Mouse (Mus musculus): ENCODE results near the gene Stk16. TPM values are rescaled to one million over a fixed set of nuclear protein-coding genes. Genes with fewer than 3 reads are reported as not detected.

The Stk16 gene
- polyA plus RNA-seq, 1 experiment, result 140 TPM

DNA sequence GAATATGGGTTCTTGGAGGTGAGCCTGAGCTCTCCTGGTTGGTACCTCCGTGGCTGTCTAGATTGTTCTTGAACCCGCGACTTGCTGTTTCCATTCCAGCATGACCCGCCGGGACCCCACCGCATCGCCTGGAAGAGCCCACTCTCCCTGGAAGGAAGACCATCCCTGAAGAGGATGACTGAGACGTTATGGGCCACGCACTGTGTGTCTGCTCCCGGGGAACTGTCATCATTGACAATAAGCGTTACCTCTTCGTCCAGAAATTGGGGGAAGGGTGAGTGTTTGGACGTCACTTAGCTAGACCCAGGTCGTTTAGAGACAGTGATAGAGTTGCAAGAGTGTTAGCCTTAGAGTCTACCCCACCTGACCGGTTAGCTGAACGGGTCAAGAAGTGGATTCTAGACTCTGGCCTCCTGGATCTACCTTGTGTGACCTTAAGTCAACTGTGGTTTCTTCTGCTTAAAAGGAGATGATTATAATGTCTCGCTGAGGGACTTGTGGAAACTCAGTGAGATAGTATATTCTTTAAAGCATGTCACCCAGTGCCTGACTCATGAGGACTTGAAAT is 587 bp downstream of the Stk16 start:
- WGBS, result 9% methylated on average over 17 of the region's 17 CpGs
- Histone ChIP-seq H3K4me3 (replicated peaks; ENCODE audit: extremely low read depth, low read depth, low read length) (peak overlapping the region; percentile 92), H3K4me1 (ENCODE audit: control insufficient read depth, insufficient read depth, low read length) (peaks cover 13% of the 10 kb centered on the region)
- no peak for TF ChIP-seq POLR2A (IDR thresholded peaks at IDR 0.05; ENCODE audit: borderline replicate concordance, extremely low read depth, low read depth, low read length)
- DNase-seq, result no peak

- no peak overlapping the region for H3K4me3 ChIP-seq (replicated peaks; ENCODE audit: extremely low read depth, low read depth, low read length)
- WGBS, result 75% methylated on average over 4 of the region's 4 CpGs
- no peak for TF ChIP-seq POLR2A (IDR thresholded peaks at IDR 0.05; ENCODE audit: borderline replicate concordance, extremely low read depth, low read depth, low read length)
- TF ChIP-seq CTCF (IDR thresholded peaks at IDR 0.05; ENCODE audit: insufficient read depth, low read length), result no peak
These were observed 1.9 kb downstream of the Stk16 start for GRCm38 (mm10) chr1:75212542-75212941.

GRCm38 (mm10) chr1:75213096-75213495 is 2.5 kb downstream of the Stk16 start:
- Histone ChIP-seq H3K4me1 (ENCODE audit: control insufficient read depth, insufficient read depth, low read length) (peaks cover 16% of the 10 kb centered on the region), H3K4me3 (replicated peaks; ENCODE audit: extremely low read depth, low read depth, low read length) (no peak overlapping the region)
- DNase-seq, result no peak
- TF ChIP-seq CTCF (IDR thresholded peaks at IDR 0.05; ENCODE audit: insufficient read depth, low read length) (no peak), POLR2A (IDR thresholded peaks at IDR 0.05; ENCODE audit: borderline replicate concordance, extremely low read depth, low read depth, low read length) (no peak)
- WGBS, result 64% methylated on average over 7 of the region's 7 CpGs

More at GRCm38 (mm10) chr1:75212542-75212941, 1.9 kb downstream of the Stk16 start:
- H3K4me1 ChIP-seq (ENCODE audit: control insufficient read depth, insufficient read depth, low read length), result peaks cover 16% of the 10 kb centered on the region
- DNase-seq, result no peak

GRCm38 (mm10) chr1:75214442-75214841 is 3.8 kb downstream of the Stk16 start:
- DNase-seq, result no peak
- no peak for TF ChIP-seq CTCF (IDR thresholded peaks at IDR 0.05; ENCODE audit: insufficient read depth, low read length)
- TF ChIP-seq POLR2A (IDR thresholded peaks at IDR 0.05; ENCODE audit: borderline replicate concordance, extremely low read depth, low read depth, low read length), result no peak
- 58% methylated on average over 2 of the region's 2 CpGs for WGBS
- H3K4me1 ChIP-seq (ENCODE audit: control insufficient read depth, insufficient read depth, low read length), result peaks cover 13% of the 10 kb centered on the region
- no peak overlapping the region for H3K4me3 ChIP-seq (replicated peaks; ENCODE audit: extremely low read depth, low read depth, low read length)

DNA sequence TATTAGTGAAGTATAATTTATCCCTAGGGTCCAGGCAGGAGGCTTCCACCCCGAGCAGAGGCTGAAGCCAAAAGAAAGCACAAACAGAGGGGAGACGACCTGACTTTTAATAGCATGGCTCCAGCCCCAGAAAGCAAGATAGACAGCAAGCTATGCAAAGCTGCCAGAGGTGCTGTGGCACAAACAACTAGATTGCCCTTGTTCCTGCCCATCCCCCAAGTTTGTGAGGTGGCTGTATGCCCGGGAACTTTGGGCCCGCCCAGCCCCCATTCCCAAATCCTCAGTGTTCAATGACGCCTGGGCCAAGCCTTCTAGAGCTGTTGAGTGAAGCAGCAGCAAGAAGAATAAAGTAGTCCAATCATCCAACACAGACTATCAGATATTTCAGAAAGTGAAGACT is 4.2 kb downstream of the Stk16 start:
- TF ChIP-seq CTCF (IDR thresholded peaks at IDR 0.05; ENCODE audit: insufficient read depth, low read length), result no peak
- no peak for TF ChIP-seq POLR2A (IDR thresholded peaks at IDR 0.05; ENCODE audit: borderline replicate concordance, extremely low read depth, low read depth, low read length)
- 52% methylated on average over 5 of the region's 5 CpGs for WGBS
- no peak for DNase-seq
- no peak overlapping the region for H3K4me3 ChIP-seq (replicated peaks; ENCODE audit: extremely low read depth, low read depth, low read length)
- H3K4me1 ChIP-seq (ENCODE audit: control insufficient read depth, insufficient read depth, low read length), result peaks cover 15% of the 10 kb centered on the region

DNA sequence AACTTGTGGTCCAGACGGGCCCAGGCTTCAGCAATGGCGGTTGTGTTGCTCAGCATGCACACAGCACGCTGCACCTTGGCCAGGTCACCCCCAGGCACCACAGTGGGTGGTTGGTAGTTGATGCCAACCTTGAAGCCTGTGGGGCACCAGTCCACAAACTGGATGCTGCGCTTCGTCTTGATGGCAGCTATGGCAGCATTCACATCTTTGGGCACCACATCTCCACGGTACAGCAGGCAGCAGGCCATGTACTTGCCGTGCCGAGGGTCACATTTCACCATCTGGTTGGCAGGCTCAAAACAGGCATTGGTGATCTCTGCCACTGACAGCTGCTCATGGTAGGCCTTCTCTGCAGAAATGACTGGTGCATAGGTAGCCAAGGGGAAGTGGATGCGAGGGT is 5.1 kb downstream of the Stk16 start:
- Histone ChIP-seq H3K4me3 (replicated peaks; ENCODE audit: extremely low read depth, low read depth, low read length) (no peak overlapping the region), H3K4me1 (ENCODE audit: control insufficient read depth, insufficient read depth, low read length) (peaks cover 11% of the 10 kb centered on the region)
- WGBS, result 88% methylated on average over 9 of the region's 9 CpGs
- no peak for TF ChIP-seq CTCF (IDR thresholded peaks at IDR 0.05; ENCODE audit: insufficient read depth, low read length)
- peak; percentile 20; the same call in 1 of the 2 replicates for TF ChIP-seq POLR2A (IDR thresholded peaks at IDR 0.05; ENCODE audit: borderline replicate concordance, extremely low read depth, low read depth, low read length)
- DNase-seq, result no peak

DNA sequence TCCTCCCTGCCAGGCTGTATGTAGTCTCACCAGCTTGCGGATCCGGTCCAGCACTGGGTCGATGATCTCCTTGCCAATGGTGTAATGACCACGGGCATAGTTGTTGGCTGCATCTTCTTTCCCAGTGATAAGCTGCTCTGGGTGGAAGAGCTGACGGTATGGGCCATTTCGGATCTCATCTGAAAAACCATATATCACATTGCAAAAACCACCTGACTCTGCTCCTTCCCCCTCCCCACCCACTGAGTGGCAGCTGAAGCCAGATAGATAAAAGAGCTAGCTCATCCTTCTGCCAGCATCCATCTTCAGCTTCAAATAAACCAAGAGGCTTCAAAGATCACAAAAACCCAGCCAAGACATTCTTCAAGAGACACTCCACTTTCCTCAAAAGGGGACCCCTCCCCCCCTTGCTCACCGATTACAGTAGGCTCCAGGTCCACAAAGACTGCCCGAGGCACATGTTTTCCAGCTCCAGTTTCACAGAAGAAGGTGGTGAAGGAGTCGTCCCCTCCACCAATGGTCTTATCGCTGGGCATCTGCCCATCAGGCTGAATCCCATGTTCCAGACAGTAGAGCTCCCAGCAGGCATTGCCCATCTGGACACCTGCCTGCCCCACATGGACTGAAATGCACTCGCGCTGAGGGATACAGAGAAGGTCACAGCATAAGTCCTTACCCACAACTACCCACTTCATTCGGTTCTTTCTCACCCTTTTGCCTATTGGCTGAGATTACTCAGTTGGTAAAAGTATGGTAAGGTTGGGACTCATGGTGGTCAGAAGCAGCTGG is 6.4 kb downstream of the Stk16 start:
- H3K4me1 ChIP-seq (ENCODE audit: control insufficient read depth, insufficient read depth, low read length), result peaks cover 4% of the 10 kb centered on the region; the same call in 1 of the 2 replicates
- H3K4me3 ChIP-seq (replicated peaks; ENCODE audit: extremely low read depth, low read depth, low read length), result no peak overlapping the region
- no peak for TF ChIP-seq POLR2A (IDR thresholded peaks at IDR 0.05; ENCODE audit: borderline replicate concordance, extremely low read depth, low read depth, low read length)
- no peak for TF ChIP-seq CTCF (IDR thresholded peaks at IDR 0.05; ENCODE audit: insufficient read depth, low read length)
- no peak for DNase-seq
- WGBS, result 61% methylated on average over 13 of the region's 13 CpGs

- H3K4me3 ChIP-seq (replicated peaks; ENCODE audit: extremely low read depth, low read depth, low read length), result peak overlapping the region; percentile 69
- no peak for DNase-seq
- TF ChIP-seq CTCF (IDR thresholded peaks at IDR 0.05; ENCODE audit: insufficient read depth, low read length) (no peak), POLR2A (IDR thresholded peaks at IDR 0.05; ENCODE audit: borderline replicate concordance, extremely low read depth, low read depth, low read length) (no peak)
- 1% methylated on average over 6 of the region's 6 CpGs for WGBS
- peaks cover 4% of the 10 kb centered on the region; the same call in 1 of the 2 replicates for H3K4me1 ChIP-seq (ENCODE audit: control insufficient read depth, insufficient read depth, low read length)
These were observed 7.2 kb downstream of the Stk16 start for GRCm38 (mm10) chr1:75217893-75218226.

DNA sequence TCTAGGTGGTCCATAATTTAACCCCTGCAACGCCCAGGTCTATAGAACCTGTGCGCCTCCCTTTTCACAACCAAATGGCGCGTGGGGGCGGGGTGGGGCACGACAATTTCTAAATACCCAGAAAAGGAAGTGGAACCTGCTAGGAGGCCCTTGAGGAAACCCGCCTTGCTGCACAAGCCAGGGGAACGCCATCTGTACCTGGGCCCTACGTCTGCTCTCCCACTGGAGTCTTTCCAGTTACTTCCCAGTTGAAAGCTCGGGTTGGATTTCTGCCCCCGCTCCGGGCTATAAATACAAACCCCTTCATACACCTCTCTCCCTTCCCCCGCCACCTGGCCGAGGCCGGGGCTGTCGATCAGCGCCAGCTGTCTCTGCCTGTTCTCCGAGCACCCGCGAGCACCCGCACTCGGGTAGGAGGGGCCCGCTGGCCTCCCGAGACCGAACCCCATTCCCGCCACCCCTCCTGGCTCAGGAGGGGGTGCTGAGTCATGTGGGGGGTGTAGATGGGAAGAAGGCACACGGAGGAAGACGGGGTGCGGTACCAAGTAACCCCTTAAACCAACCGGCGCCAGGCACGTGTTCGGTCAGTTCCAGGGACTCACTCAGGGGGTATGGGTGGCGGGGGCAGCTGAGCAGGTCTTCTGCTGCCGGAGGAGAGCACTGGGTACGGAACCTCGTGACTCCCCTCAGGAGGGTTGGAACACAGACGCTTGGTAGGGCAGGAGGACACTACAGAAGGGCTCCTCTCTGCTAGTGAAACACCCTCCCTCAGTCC is 7.8 kb downstream of the Stk16 start:
- peak overlapping the region; percentile 69 for H3K4me3 ChIP-seq (replicated peaks; ENCODE audit: extremely low read depth, low read depth, low read length)
- no peak for TF ChIP-seq CTCF (IDR thresholded peaks at IDR 0.05; ENCODE audit: insufficient read depth, low read length)
- no peak; the same call in 1 of the 2 replicates for TF ChIP-seq POLR2A (IDR thresholded peaks at IDR 0.05; ENCODE audit: borderline replicate concordance, extremely low read depth, low read depth, low read length)
- peaks cover 4% of the 10 kb centered on the region; the same call in 1 of the 2 replicates for H3K4me1 ChIP-seq (ENCODE audit: control insufficient read depth, insufficient read depth, low read length)
- 2% methylated on average over 38 of the region's 38 CpGs for WGBS
- peak; percentile 49 for DNase-seq
